ENCODE assay signal across 21 mouse cellular contexts in the genomic region with DNA sequence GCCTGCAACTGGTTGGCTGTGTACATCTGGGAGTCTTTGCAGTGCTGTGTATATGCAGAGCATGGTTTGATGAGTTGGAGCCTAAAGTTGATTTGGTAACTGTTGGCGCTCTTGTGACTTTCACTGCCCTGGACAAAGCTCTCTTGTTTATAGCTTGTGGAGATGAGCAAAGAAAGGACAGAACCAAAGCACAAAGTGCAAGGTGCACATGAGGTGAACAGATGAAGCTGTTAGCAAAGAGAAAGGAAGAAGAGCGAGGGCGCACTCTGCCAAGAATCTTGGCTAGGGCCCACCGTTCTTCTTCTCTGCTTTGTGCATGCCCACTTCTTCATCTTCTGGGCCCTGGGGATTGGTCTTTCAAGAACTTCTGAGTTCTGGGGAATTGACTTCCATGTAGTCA. TPM values are rescaled to one million over a fixed set of nuclear protein-coding genes. Genes with fewer than 3 reads are reported as not detected.
"Had no signal": no experiment of that assay in that cellular context is flagged by ENCODE, and none has a peak within 500 bp of the region (broad histone marks: within the 10 kb centered on the region; RNA-seq: fewer than 3 reads in every experiment).

No protein-coding gene starts in this region.

- H3K4me2 ChIP-seq: intestine, embryonic 15.5 days; limb, embryonic 12.5 days; limb, embryonic 15.5 days; lung, embryonic 15.5 days; midbrain, embryonic 13.5 days; neural tube, embryonic 13.5 days; stomach, embryonic 15.5 days had no signal

- ATAC-seq: intestine, embryonic 15.5 days had no signal

- H3K27ac ChIP-seq: intestine, embryonic 15.5 days; kidney, postnatal 0 days; limb, embryonic 12.5 days; limb, embryonic 15.5 days; liver, embryonic 14.5 days; lung, embryonic 15.5 days; midbrain, embryonic 10.5 days; midbrain, embryonic 13.5 days; neural tube, embryonic 13.5 days; stomach, embryonic 15.5 days had no signal

- H3K36me3 ChIP-seq: intestine, embryonic 15.5 days; limb, embryonic 12.5 days; limb, embryonic 15.5 days; lung, embryonic 15.5 days; midbrain, embryonic 10.5 days; midbrain, embryonic 13.5 days; neural tube, embryonic 13.5 days; stomach, embryonic 15.5 days had no signal

- H3K4me3 ChIP-seq: intestine, embryonic 15.5 days; limb, embryonic 12.5 days; limb, embryonic 15.5 days; lung, embryonic 15.5 days; megakaryocyte, embryonic 14.5 days; midbrain, embryonic 10.5 days; midbrain, embryonic 13.5 days; myocyte; neural tube, embryonic 13.5 days; stomach, embryonic 15.5 days had no signal

- H3K9me3 ChIP-seq: intestine, embryonic 15.5 days; limb, embryonic 12.5 days; limb, embryonic 15.5 days; lung, embryonic 15.5 days; megakaryocyte, embryonic 14.5 days; midbrain, embryonic 10.5 days; midbrain, embryonic 13.5 days; neural tube, embryonic 13.5 days; stomach, embryonic 15.5 days had no signal

- H3K27me3 ChIP-seq: intestine, embryonic 15.5 days; limb, embryonic 12.5 days; limb, embryonic 15.5 days; lung, embryonic 15.5 days; megakaryocyte, embryonic 14.5 days; midbrain, embryonic 13.5 days; neural tube, embryonic 13.5 days; stomach, embryonic 15.5 days had no signal

- H3K9ac ChIP-seq: intestine, embryonic 15.5 days; limb, embryonic 12.5 days; limb, embryonic 15.5 days; liver, embryonic 14.5 days; lung, embryonic 15.5 days; midbrain, embryonic 13.5 days; neural tube, embryonic 13.5 days; stomach, embryonic 15.5 days had no signal

- DNase-seq: left cerebral cortex, postnatal 4 days; lung, adult 18-20 months; lung, postnatal 10 days; lung, postnatal 36 days; retina, postnatal 1 day; right cerebral cortex, postnatal 25 days; spleen, adult 18-20 months; thymus, postnatal 25 days had no signal

- H3K4me1 ChIP-seq: intestine, embryonic 15.5 days; limb, embryonic 12.5 days; limb, embryonic 15.5 days; lung, embryonic 15.5 days; neural tube, embryonic 13.5 days; stomach, embryonic 15.5 days had no signal

RNA-seq across cellular contexts. Expression of gene Spata46, which starts 35.3 kb away (rescaled TPM):
- polyA plus RNA-seq: myocyte; thymus, postnatal 0 days had no signal
